21 mouse cellular contexts compared by ENCODE assay signal in genomic region chr1:84362709-84363617, GRCm38 (mm10). TPM values are rescaled to one million over a fixed set of nuclear protein-coding genes. Genes with fewer than 3 reads are reported as not detected.
DNase-seq lines count a peak whose midpoint lies in the region; ATAC-seq and TF ChIP-seq lines count a peak whose summit lies in the region.
"Had no signal": no experiment of that assay in that cellular context is flagged by ENCODE, and none has a peak within 500 bp of the region (broad histone marks: within the 10 kb centered on the region; RNA-seq: fewer than 3 reads in every experiment).

No protein-coding gene starts in this region.

- no peak for TF ChIP-seq CTCF in stomach, postnatal 0 days (IDR thresholded peaks at IDR 0.05; ENCODE audit: low read depth)

- no peaks in the 10 kb centered on the region for H3K27me3 ChIP-seq in stomach, embryonic 16.5 days (ENCODE audit: control insufficient read depth, insufficient read depth, low read length)
- no peaks in the 10 kb centered on the region for H3K27me3 ChIP-seq in stomach, postnatal 0 days (ENCODE audit: control insufficient read depth, insufficient read depth, low read length)
- H3K27me3 ChIP-seq: hindbrain, embryonic 13.5 days; midbrain, embryonic 13.5 days had no signal

- no peak for TF ChIP-seq EP300 in stomach, postnatal 0 days (optimal IDR thresholded peaks at IDR 0.05)

- no peaks in the 10 kb centered on the region for H3K9me3 ChIP-seq in stomach, embryonic 16.5 days (replicated peaks; ENCODE audit: control insufficient read depth, low read length)
- H3K9me3 ChIP-seq in stomach, postnatal 0 days (ENCODE audit: control insufficient read depth, low read length): no peaks in the 10 kb centered on the region
- H3K9me3 ChIP-seq: embryonic facial prominence, embryonic 13.5 days; hindbrain, embryonic 13.5 days; midbrain, embryonic 13.5 days had no signal

- ATAC-seq in stomach, embryonic 16.5 days (ENCODE audit: insufficient read depth, low FRiP score): peak; percentile 45; the same call in 1 of the 2 replicates
- ATAC-seq in stomach, postnatal 0 days (ENCODE audit: low FRiP score, low TSS enrichment): no peak
- ATAC-seq in megakaryocyte, adult 5-6 weeks (ENCODE audit: poor library complexity, severe bottlenecking): peak; percentile 66
- ATAC-seq: forebrain, embryonic 14.5 days; inflammation-experienced regulatory T-cells, adult 6 months; midbrain, embryonic 13.5 days had no signal

- no peak overlapping the region for H3K9ac ChIP-seq in stomach, embryonic 16.5 days (ENCODE audit: low read length)
- no peak overlapping the region for H3K9ac ChIP-seq in stomach, postnatal 0 days (ENCODE audit: low read length)
- H3K9ac ChIP-seq: embryonic facial prominence, embryonic 13.5 days; hindbrain, embryonic 13.5 days; midbrain, embryonic 13.5 days had no signal

- no peaks in the 10 kb centered on the region for H3K4me1 ChIP-seq in stomach, embryonic 16.5 days (ENCODE audit: control insufficient read depth, insufficient read depth, low read length)
- no peaks in the 10 kb centered on the region for H3K4me1 ChIP-seq in stomach, postnatal 0 days (replicated peaks; ENCODE audit: control insufficient read depth, insufficient read depth)
- H3K4me1 ChIP-seq: embryonic facial prominence, embryonic 13.5 days had no signal

- peak; percentile 91 for DNase-seq in heart, adult 11 months
- DNase-seq in heart, postnatal 14 days: no peak
- DNase-seq in stomach, postnatal 0 days (ENCODE audit: low spot score): no peak
- DNase-seq in yolk sac, embryonic 10.5 days (ENCODE audit: low spot score): peak; percentile 64
- no peak for DNase-seq in frontal cortex, postnatal 14 days (ENCODE audit: low spot score in 2 of 2)
- DNase-seq in spleen, postnatal 14 days (ENCODE audit: low spot score in 2 of 2): no peak
- DNase-seq: cerebellum, adult 9-11 months; kidney, postnatal 10 days; left cerebral cortex, postnatal 4 days; liver; lung, adult 18-20 months; retina, postnatal 1 day; thymus, adult 18-20 months had no signal

- intact Hi-C loops in heart, postnatal 14 days (cut with DNase I): no loop called here

- no peak overlapping the region for H3K27ac ChIP-seq in stomach, embryonic 16.5 days (ENCODE audit: low read length)
- H3K27ac ChIP-seq in stomach, postnatal 0 days (replicated peaks): no peak overlapping the region
- H3K27ac ChIP-seq: embryonic facial prominence, embryonic 13.5 days; hindbrain, embryonic 13.5 days; midbrain, embryonic 13.5 days had no signal

- no peaks in the 10 kb centered on the region for H3K36me3 ChIP-seq in stomach, embryonic 16.5 days (ENCODE audit: control insufficient read depth, insufficient read depth, low read length)
- no peaks in the 10 kb centered on the region for H3K36me3 ChIP-seq in stomach, postnatal 0 days (ENCODE audit: control insufficient read depth, insufficient read depth, low read length)
- H3K36me3 ChIP-seq: embryonic facial prominence, embryonic 13.5 days; G1E; hindbrain, embryonic 13.5 days; midbrain, embryonic 13.5 days had no signal

- no peak overlapping the region for H3K4me2 ChIP-seq in stomach, embryonic 16.5 days (ENCODE audit: low read depth, low read length)
- H3K4me2 ChIP-seq in stomach, postnatal 0 days (replicated peaks; ENCODE audit: low read depth): no peak overlapping the region
- H3K4me2 ChIP-seq: embryonic facial prominence, embryonic 13.5 days; hindbrain, embryonic 13.5 days; midbrain, embryonic 13.5 days had no signal

- no peak overlapping the region for H3K4me3 ChIP-seq in stomach, embryonic 16.5 days (replicated peaks; ENCODE audit: low read length)
- H3K4me3 ChIP-seq in stomach, postnatal 0 days (ENCODE audit: low read depth, low read length): no peak overlapping the region
- H3K4me3 ChIP-seq: embryonic facial prominence, embryonic 13.5 days; hindbrain, embryonic 13.5 days; midbrain, embryonic 13.5 days had no signal

- 69% methylated on average over 7 of the region's 7 CpGs for WGBS in stomach, embryonic 16.5 days
- 75% methylated on average over 7 of the region's 7 CpGs for WGBS in stomach, postnatal 0 days

RNA-seq across cellular contexts. Expression of gene Pid1, which starts 1.0 kb away (rescaled TPM):
- 10 to 100 TPM; 10.4 to 10.9 TPM for total RNA-seq in heart, postnatal 14 days (2021)
- polyA plus RNA-seq in stomach, embryonic 16.5 days (2015; fragmentation: Nextera tagmentation; extraction: Ambion mirVana): 21.9 and 23.3 TPM in 2 replicates
- 13.5 and 15.8 TPM in 2 replicates for polyA plus RNA-seq in stomach, postnatal 0 days (2015; fragmentation: Nextera tagmentation; extraction: Ambion mirVana)
- 121 and 132 TPM in 2 replicates for total RNA-seq in megakaryocyte, adult 5-6 weeks (2015)
- total RNA-seq in megakaryocyte, adult 5-6 weeks (2017): 107 and 113 TPM in 2 replicates
- polyA plus RNA-seq: G1E had no signal

Comparison
In these comparisons a context has a peak if more than half of its experiments do, and no peak if none do; other contexts are left out.
1. DNase-seq: peak in heart, adult 11 months (single experiment) and yolk sac, embryonic 10.5 days (single experiment); none in heart, postnatal 14 days (0 of 2), stomach, postnatal 0 days (single experiment), frontal cortex, postnatal 14 days (0 of 2) and spleen, postnatal 14 days (0 of 2).
2. RNA of gene Pid1, which starts 1.0 kb away (total RNA-seq): 107 to 132 TPM in megakaryocyte, adult 5-6 weeks; 10.4 to 10.9 TPM in heart, postnatal 14 days; every median in the first group is over 4 times any median in the second.